Mouse (Mus musculus) hindbrain, postnatal 0 days (tissue): ENCODE measurements around the gene Ets2. TPM values are rescaled to one million over a fixed set of nuclear protein-coding genes. Genes with fewer than 3 reads are reported as not detected.

Source experiments
- ATAC-seq: fragments of 200-750 bp; cut with Nextera tagmentation; 2 replicates; pipeline ENCODE4 v1.8.0; 2017; ENCODE audit warnings: mild to moderate bottlenecking, moderate TSS enrichment, moderate library complexity
- DNase-seq: peaks from one replicate; pipeline ENCODE4 v3.0.0-alpha.2; 2015; ENCODE audit warnings: low spot score
- H3K27ac ChIP-seq: fragments of 300-500 bp; sonication (generic); 2 replicates; pipeline ENCODE4 v1.5.1; 2014; ENCODE audit warnings: mild to moderate bottlenecking
- H3K27me3 ChIP-seq: fragments of 300-500 bp; sonication (generic); 2 replicates; pipeline ENCODE4 v1.6.1; 2014; ENCODE audit warnings: low read length, mixed read lengths; ENCODE audit not compliant: insufficient read depth
- H3K36me3 ChIP-seq: fragments of 300-500 bp; sonication (generic); 2 replicates; pipeline ENCODE4 v1.6.1; 2014; ENCODE audit warnings: low read length, mixed read lengths; ENCODE audit not compliant: insufficient read depth
- H3K4me1 ChIP-seq: fragments of 300-500 bp; sonication (generic); 2 replicates; pipeline ENCODE4 v1.6.1; 2014; ENCODE audit warnings: antibody characterized with exemption, low read length, mixed read lengths; ENCODE audit not compliant: insufficient read depth
- H3K4me2 ChIP-seq: fragments of 300-500 bp; sonication (generic); 2 replicates; pipeline ENCODE4 v1.6.1; 2014; ENCODE audit warnings: low read depth, mild to moderate bottlenecking, low read length, moderate library complexity, mixed read lengths
- H3K4me3 ChIP-seq: fragments of 300-500 bp; sonication (generic); 2 replicates; pipeline ENCODE4 v1.5.1; 2014; ENCODE audit warnings: low read length
- H3K9ac ChIP-seq: fragments of 300-500 bp; sonication (generic); replicated peaks from 2 replicates; pipeline ENCODE4 v1.6.1; 2014; ENCODE audit warnings: mild to moderate bottlenecking, low read length, moderate library complexity, mixed read lengths
- H3K9me3 ChIP-seq: fragments of 300-500 bp; sonication (generic); 2 replicates; pipeline ENCODE4 v1.6.1; 2016; ENCODE audit warnings: low read length, mixed read lengths
- CTCF ChIP-seq: IDR thresholded peaks from 2 replicates; pipeline ENCODE4 v1.5.1; 2016; ENCODE audit warnings: antibody characterized with exemption, control low read depth, low read depth
- WGBS: fragments of 180-500 bp; shearing (Covaris S2); extraction: QIAGEN DNeasy Blood & Tissue Kit; methylation state at CpG from one replicate; pipeline ENCODE4 v1.1.7; 2014; 5-methylcytosine and 5-hydroxymethylcytosine counted together
- polyA plus RNA-seq: library from polyadenylated mRNA; unstranded; fragments of >200 nt; fragmentation: Nextera tagmentation; extraction: Ambion mirVana; gene quantifications from 2 replicates; pipeline ENCODE4 v1.2.1, GENCODE M21; 2015
- total RNA-seq: library from RNA; depleted of rRNA; stranded (reverse); fragments of >200 nt; gene quantifications from 2 replicates; pipeline ENCODE4 v1.2.3, GENCODE M21; 2014; rRNA removed

The Ets2 gene
- total and polyA plus RNA-seq, 2 experiments from 2014 or later: 15.1 to 24.2 TPM

GRCm38 (mm10) chr16:95766181-95766580 is 64.3 kb downstream of the Ets2 start:
- no peaks in the 10 kb centered on the region for H3K9me3 ChIP-seq
- 0 out of 2 replicates have a peak, but pooled peaks cover 11% of the 10 kb centered on the region for H3K4me1 ChIP-seq
- no peak overlapping the region for H3K4me2 ChIP-seq
- H3K9ac ChIP-seq: no peak overlapping the region
- no peaks in the 10 kb centered on the region for H3K36me3 ChIP-seq
- TF ChIP-seq CTCF: no peak
- H3K4me3 ChIP-seq: no peak overlapping the region
- peak; percentile 46; the same call in 1 of the 2 replicates for ATAC-seq
- WGBS: 41% methylated on average over 3 of the region's 3 CpGs
- H3K27me3 ChIP-seq: no peaks in the 10 kb centered on the region
- no peak overlapping the region for H3K27ac ChIP-seq
- peak; percentile 53 for DNase-seq

GRCm38 (mm10) chr16:95767246-95767645 is 65.4 kb downstream of the Ets2 start:
- H3K36me3 ChIP-seq: no peaks in the 10 kb centered on the region
- H3K27ac ChIP-seq: no peak overlapping the region
- no peak for DNase-seq
- H3K4me1 ChIP-seq: 0 out of 2 replicates have a peak, but pooled peaks cover 13% of the 10 kb centered on the region
- no peak overlapping the region for H3K9ac ChIP-seq
- H3K27me3 ChIP-seq: no peaks in the 10 kb centered on the region
- no peak for ATAC-seq
- TF ChIP-seq CTCF: no peak
- no peak overlapping the region for H3K4me2 ChIP-seq
- 69% methylated on average over 2 of the region's 2 CpGs for WGBS
- H3K9me3 ChIP-seq: no peaks in the 10 kb centered on the region
- no peak overlapping the region for H3K4me3 ChIP-seq

GRCm38 (mm10) chr16:95769066-95769995 is 67.5 kb downstream of the Ets2 start:
- no peaks in the 10 kb centered on the region for H3K27me3 ChIP-seq
- no peak for TF ChIP-seq CTCF

GRCm38 (mm10) chr16:95769996-95770334 is 68.1 kb downstream of the Ets2 start:
- ATAC-seq (peak; percentile 45; the same call in 1 of the 2 replicates), DNase-seq (no peak)
- no peak overlapping the region for H3K9ac ChIP-seq
- H3K36me3 ChIP-seq: no peaks in the 10 kb centered on the region
- no peaks in the 10 kb centered on the region for H3K9me3 ChIP-seq
- WGBS: 82% methylated on average over 5 of the region's 5 CpGs
- no peak for TF ChIP-seq CTCF
- H3K4me1 ChIP-seq: 0 out of 2 replicates have a peak, but pooled peaks cover 13% of the 10 kb centered on the region
- no peak overlapping the region for H3K4me2 ChIP-seq
- no peak overlapping the region for H3K27ac ChIP-seq
- H3K27me3 ChIP-seq: no peaks in the 10 kb centered on the region
- H3K4me3 ChIP-seq: no peak overlapping the region

More at GRCm38 (mm10) chr16:95769066-95769995, 67.5 kb downstream of the Ets2 start:
- Histone ChIP-seq H3K4me2 (no peak overlapping the region), H3K9me3 (no peaks in the 10 kb centered on the region), H3K9ac (no peak overlapping the region), H3K27ac (no peak overlapping the region), H3K4me3 (no peak overlapping the region), H3K4me1 (0 out of 2 replicates have a peak, but pooled peaks cover 13% of the 10 kb centered on the region), H3K36me3 (no peaks in the 10 kb centered on the region)
- ATAC-seq (peak; percentile 28; the same call in 1 of the 2 replicates), DNase-seq (peak; percentile 39)
- WGBS: 46% methylated on average over 14 of the region's 14 CpGs

- no peak for TF ChIP-seq CTCF
- ATAC-seq (peak; percentile 35; the same call in 1 of the 2 replicates), DNase-seq (peak; percentile 27)
- Histone ChIP-seq H3K9me3 (no peaks in the 10 kb centered on the region), H3K27me3 (no peaks in the 10 kb centered on the region), H3K4me1 (0 out of 2 replicates have a peak, but pooled peaks cover 13% of the 10 kb centered on the region), H3K36me3 (no peaks in the 10 kb centered on the region), H3K4me2 (no peak overlapping the region), H3K27ac (no peak overlapping the region), H3K9ac (no peak overlapping the region), H3K4me3 (no peak overlapping the region)
These were observed 68.5 kb downstream of the Ets2 start for GRCm38 (mm10) chr16:95770402-95770801.

Other genes with a start within 250 kb of the Ets2 start
- gene Erg, start 115.5 kb upstream of the Ets2 start, total RNA-seq: 3.8 and 7.0 TPM in 2 replicates
- gene Erg, start 115.5 kb upstream of the Ets2 start, polyA plus RNA-seq: 2.5 TPM in 2 replicates